Mouse (Mus musculus) heart, embryonic 15.5 days (tissue): Measurements from ENCODE around the gene Irgc1. TPM values are rescaled to one million over a fixed set of nuclear protein-coding genes. Genes with fewer than 3 reads are reported as not detected.

Experiments
- ATAC-seq: fragments of 200-750 bp; cut with Nextera tagmentation; replicated peaks from 2 replicates; pipeline ENCODE4 v1.8.0; 2017; ENCODE audit warnings: low read depth, moderate TSS enrichment; ENCODE audit not compliant: insufficient number of reproducible peaks, insufficient read depth, low FRiP score
- H3K27ac ChIP-seq: fragments of 300-500 bp; sonication (generic); 2 replicates; pipeline ENCODE4 v1.5.1; 2015; ENCODE audit warnings: mild to moderate bottlenecking, inconsistent platforms
- H3K27me3 ChIP-seq: fragments of 300-500 bp; sonication (generic); 2 replicates; pipeline ENCODE4 v1.6.1; 2015; ENCODE audit warnings: inconsistent platforms
- H3K36me3 ChIP-seq: fragments of 300-500 bp; sonication (generic); 2 replicates; pipeline ENCODE4 v1.6.1; 2015; ENCODE audit warnings: mild to moderate bottlenecking, inconsistent platforms
- H3K4me1 ChIP-seq: fragments of 300-500 bp; sonication (generic); replicated peaks from 2 replicates; pipeline ENCODE4 v1.6.1; 2015; ENCODE audit warnings: inconsistent platforms
- H3K4me2 ChIP-seq: fragments of 300-500 bp; sonication (generic); 2 replicates; pipeline ENCODE4 v1.6.1; 2015; ENCODE audit warnings: inconsistent platforms, mild to moderate bottlenecking, moderate library complexity
- H3K4me3 ChIP-seq: fragments of 300-500 bp; sonication (generic); 2 replicates; pipeline ENCODE4 v1.5.1; 2015; ENCODE audit warnings: mild to moderate bottlenecking, inconsistent platforms
- H3K9ac ChIP-seq: fragments of 300-500 bp; sonication (generic); 2 replicates; pipeline ENCODE4 v1.6.1; 2015; ENCODE audit warnings: mild to moderate bottlenecking, inconsistent platforms
- H3K9me3 ChIP-seq: fragments of 300-500 bp; sonication (generic); replicated peaks from 2 replicates; pipeline ENCODE4 v1.6.1; 2016; ENCODE audit warnings: inconsistent platforms
- WGBS: fragments of 180-500 bp; shearing (Covaris S2); methylation state at CpG from one replicate; pipeline ENCODE4 v1.1.7; 2015; ENCODE audit warnings: mixed read lengths; 5-methylcytosine and 5-hydroxymethylcytosine counted together
- polyA plus RNA-seq: library from polyadenylated mRNA; unstranded; fragments of >200 nt; fragmentation: Nextera tagmentation; extraction: Ambion mirVana; gene quantifications from 2 replicates; pipeline ENCODE4 v1.2.1, GENCODE M21; 2015

Gene Irgc1
- polyA plus RNA-seq, 1 experiment from 2014 or later, result not detected

DNA sequence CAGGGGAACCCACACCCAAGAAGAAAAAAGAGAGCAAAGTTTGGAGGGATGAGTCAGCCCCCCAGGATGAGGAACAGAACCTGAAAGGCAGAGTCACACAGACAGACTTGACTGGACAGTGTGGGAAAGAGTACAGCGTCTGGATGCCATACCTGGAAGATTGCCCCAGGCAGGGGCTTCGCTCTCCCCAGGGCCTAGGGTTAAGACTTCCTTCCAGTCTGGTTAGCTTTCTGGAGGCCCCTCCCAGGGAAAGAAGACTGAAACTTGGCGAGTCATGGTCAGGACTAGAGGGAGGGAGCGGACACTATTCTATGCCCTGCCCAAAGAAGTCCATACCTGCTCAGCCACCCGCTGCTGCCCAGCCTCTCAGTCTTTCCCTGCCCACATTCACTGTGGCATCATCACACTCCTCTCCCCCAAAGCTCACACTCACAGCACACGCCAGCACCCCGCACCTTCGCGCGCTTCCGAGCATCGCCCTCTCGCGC, 28.9 kb upstream of the Irgc1 start:
- H3K27ac ChIP-seq, result no peak overlapping the region
- no peak overlapping the region for H3K9ac ChIP-seq
- peak overlapping the region; percentile 91 for H3K4me2 ChIP-seq
- WGBS, result 11% methylated on average over 14 of the region's 14 CpGs
- H3K27me3 ChIP-seq, result peaks cover 69% of the 10 kb centered on the region
- 0 out of 2 replicates have a peak, but pooled peaks have one; percentile 3 for ATAC-seq
- H3K4me1 ChIP-seq, result peaks cover 14% of the 10 kb centered on the region
- no peaks in the 10 kb centered on the region for H3K36me3 ChIP-seq
- no peaks in the 10 kb centered on the region for H3K9me3 ChIP-seq
- peak overlapping the region; percentile 62 for H3K4me3 ChIP-seq

GRCm38 (mm10) chr7:24480121-24480941, 28.2 kb upstream of the Irgc1 start:
- H3K4me2 ChIP-seq, result no peak overlapping the region
- WGBS, result 55% methylated on average over 18 of the region's 18 CpGs

GRCm38 (mm10) chr7:24479685-24480084, 27.6 kb upstream of the Irgc1 start:
- Histone ChIP-seq H3K4me2 (no peak overlapping the region), H3K27ac (no peak overlapping the region), H3K36me3 (no peaks in the 10 kb centered on the region), H3K9ac (no peak overlapping the region), H3K27me3 (peaks cover 60% of the 10 kb centered on the region), H3K9me3 (no peaks in the 10 kb centered on the region), H3K4me3 (no peak overlapping the region), H3K4me1 (peaks cover 14% of the 10 kb centered on the region)
- no peak for ATAC-seq
- WGBS, result 91% methylated on average over 2 of the region's 2 CpGs

More at GRCm38 (mm10) chr7:24480121-24480941, 28.2 kb upstream of the Irgc1 start:
- Histone ChIP-seq H3K4me3 (peak overlapping the region; percentile 62; the same call in 1 of the 2 replicates), H3K9me3 (no peaks in the 10 kb centered on the region), H3K27ac (no peak overlapping the region), H3K36me3 (no peaks in the 10 kb centered on the region), H3K4me1 (peaks cover 14% of the 10 kb centered on the region), H3K9ac (no peak overlapping the region), H3K27me3 (peaks cover 64% of the 10 kb centered on the region)
- no peak for ATAC-seq

DNA sequence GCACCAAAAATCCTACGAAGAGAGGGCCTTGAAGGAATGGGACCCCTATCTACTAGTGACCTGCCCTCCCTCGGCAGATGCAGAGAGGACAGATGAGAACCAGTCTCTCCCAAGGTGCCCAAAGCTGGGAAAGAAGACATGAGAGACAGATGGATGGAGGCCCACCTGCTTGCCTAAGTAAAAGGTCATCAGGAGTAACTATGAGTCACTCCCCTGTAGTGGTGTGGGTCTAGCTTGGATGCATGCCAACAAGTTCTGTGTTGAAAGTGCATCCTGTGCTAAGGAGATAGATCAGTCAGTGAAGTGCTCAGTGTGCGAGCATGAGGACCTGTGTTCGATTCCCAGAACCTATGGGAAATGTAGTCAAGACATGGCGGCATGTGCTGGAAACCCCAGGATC, 26.8 kb upstream of the Irgc1 start:
- peaks cover 52% of the 10 kb centered on the region for H3K27me3 ChIP-seq
- ATAC-seq, result no peak
- WGBS, result 66% methylated on average over 5 of the region's 5 CpGs

GRCm38 (mm10) chr7:24476856-24477255, 24.8 kb upstream of the Irgc1 start:
- Histone ChIP-seq H3K4me1 (peaks cover 9% of the 10 kb centered on the region), H3K36me3 (no peaks in the 10 kb centered on the region), H3K27ac (no peak overlapping the region), H3K4me3 (no peak overlapping the region), H3K9ac (no peak overlapping the region), H3K27me3 (peaks cover 34% of the 10 kb centered on the region), H3K9me3 (no peaks in the 10 kb centered on the region), H3K4me2 (no peak overlapping the region)
- no peak for ATAC-seq
- WGBS, result 76% methylated on average over 7 of the region's 7 CpGs

More for the DNA sequence above, 26.8 kb upstream of the Irgc1 start:
- Histone ChIP-seq H3K9me3 (no peaks in the 10 kb centered on the region), H3K4me2 (no peak overlapping the region), H3K36me3 (no peaks in the 10 kb centered on the region), H3K9ac (no peak overlapping the region), H3K4me1 (peaks cover 14% of the 10 kb centered on the region), H3K27ac (no peak overlapping the region), H3K4me3 (no peak overlapping the region)

- WGBS, result 76% methylated on average over 8 of the region's 8 CpGs
- peaks cover 5% of the 10 kb centered on the region for H3K4me1 ChIP-seq
- H3K9me3 ChIP-seq, result no peaks in the 10 kb centered on the region
- no peak overlapping the region for H3K4me2 ChIP-seq
- H3K36me3 ChIP-seq, result no peaks in the 10 kb centered on the region
- no peak overlapping the region for H3K9ac ChIP-seq
- ATAC-seq, result no peak
- no peak overlapping the region for H3K4me3 ChIP-seq
- H3K27me3 ChIP-seq, result peaks cover 29% of the 10 kb centered on the region
- no peak overlapping the region for H3K27ac ChIP-seq
Observed at GRCm38 (mm10) chr7:24476338-24476737, 24.2 kb upstream of the Irgc1 start.

DNA sequence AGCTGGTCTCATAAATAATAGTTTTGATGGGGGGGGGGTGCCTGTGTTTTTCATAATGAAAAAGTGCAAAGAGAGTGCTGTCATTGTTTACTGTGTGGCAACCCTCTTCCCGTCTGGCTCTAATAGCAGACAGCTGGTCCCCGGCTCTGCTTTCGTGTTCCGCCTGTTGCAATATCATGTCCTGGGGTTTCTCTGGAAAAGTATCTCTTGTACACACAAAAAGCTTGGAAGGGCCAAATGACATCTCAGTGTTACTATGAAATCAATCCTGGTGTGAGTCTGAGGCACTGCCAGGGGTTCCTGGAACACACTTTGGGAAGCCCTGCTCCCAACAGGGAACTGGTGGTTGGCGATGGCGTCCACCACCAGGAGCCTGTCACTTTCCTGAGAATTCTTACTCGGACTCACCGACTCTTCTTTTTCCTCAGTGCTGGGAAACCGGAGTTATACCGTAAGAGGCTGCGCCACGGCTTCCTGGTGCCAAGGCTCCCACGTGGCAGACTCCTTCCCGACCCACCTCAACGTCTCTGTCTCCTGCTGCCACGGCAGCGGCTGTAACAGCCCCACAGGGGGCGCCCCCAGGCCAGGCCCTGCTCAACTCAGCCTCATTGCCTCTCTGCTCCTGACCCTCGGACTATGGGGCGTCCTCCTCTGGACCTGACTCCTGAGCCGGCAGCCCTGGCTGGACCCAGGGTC, 22.9 kb upstream of the Irgc1 start:
- 46% methylated on average over 21 of the region's 21 CpGs for WGBS
- H3K4me3 ChIP-seq, result no peak overlapping the region
- H3K9ac ChIP-seq, result no peak overlapping the region

DNA sequence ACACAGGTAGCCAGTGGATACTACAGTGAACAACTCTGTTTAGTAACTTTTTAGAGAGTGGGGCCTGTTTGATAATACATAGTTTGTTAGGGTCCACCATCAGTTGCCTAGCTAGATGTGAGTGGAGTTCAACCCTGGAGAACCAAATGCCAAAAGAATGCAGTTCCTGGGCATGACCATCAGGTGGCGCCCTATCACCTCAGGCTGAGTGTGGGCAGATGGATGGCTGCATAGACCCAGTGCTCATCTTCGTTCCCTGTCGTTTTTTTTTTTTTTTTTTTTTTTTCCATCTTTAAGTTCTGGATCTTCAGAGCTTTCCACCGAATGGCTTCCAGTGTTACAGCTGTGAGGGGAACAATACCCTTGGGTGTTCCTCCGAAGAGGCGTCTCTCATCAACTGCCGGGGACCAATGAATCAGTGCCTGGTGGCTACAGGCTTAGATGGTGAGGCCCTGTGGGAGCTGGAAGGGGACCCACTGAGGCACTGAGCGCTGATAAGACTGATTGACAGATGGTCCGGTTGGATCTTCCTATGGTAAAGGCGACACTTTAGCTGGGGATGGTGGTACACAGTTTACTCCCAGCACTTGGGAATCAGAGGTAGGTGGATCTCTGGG, 21.9 kb upstream of the Irgc1 start:
- Histone ChIP-seq H3K36me3 (no peaks in the 10 kb centered on the region), H3K27ac (no peak overlapping the region), H3K27me3 (peaks cover 7% of the 10 kb centered on the region; the same call in 1 of the 2 replicates), H3K9me3 (no peaks in the 10 kb centered on the region), H3K4me2 (no peak overlapping the region), H3K9ac (no peak overlapping the region), H3K4me1 (no peaks in the 10 kb centered on the region), H3K4me3 (no peak overlapping the region)
- 53% methylated on average over 10 of the region's 10 CpGs for WGBS
- ATAC-seq, result no peak

More for the DNA sequence above, 22.9 kb upstream of the Irgc1 start:
- peaks cover 15% of the 10 kb centered on the region; the same call in 1 of the 2 replicates for H3K27me3 ChIP-seq
- ATAC-seq, result no peak
- H3K4me1 ChIP-seq, result no peaks in the 10 kb centered on the region
- H3K27ac ChIP-seq, result no peak overlapping the region
- no peaks in the 10 kb centered on the region for H3K36me3 ChIP-seq
- H3K9me3 ChIP-seq, result no peaks in the 10 kb centered on the region
- no peak overlapping the region for H3K4me2 ChIP-seq

DNA sequence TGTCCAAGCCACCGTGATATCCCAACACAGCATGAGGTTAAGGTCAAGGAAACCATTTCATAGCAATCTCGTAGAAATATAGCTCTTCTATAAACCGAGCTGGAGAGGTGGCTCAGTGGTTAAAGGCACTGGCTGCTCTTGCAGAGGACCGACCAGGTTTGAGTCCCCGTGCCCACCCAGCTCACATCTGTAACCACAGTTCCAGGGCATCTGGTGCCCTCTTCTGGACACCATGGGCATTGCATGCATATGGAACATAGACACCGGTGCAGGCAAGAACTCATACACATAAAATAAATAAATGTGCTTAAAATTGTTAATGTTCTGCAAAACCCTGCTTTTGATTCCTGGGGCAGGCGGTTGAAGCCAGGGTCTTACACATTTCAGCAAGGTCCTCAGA, 20.8 kb upstream of the Irgc1 start:
- Histone ChIP-seq H3K4me3 (no peak overlapping the region), H3K4me2 (no peak overlapping the region), H3K4me1 (no peaks in the 10 kb centered on the region), H3K9me3 (no peaks in the 10 kb centered on the region), H3K9ac (no peak overlapping the region), H3K27ac (no peak overlapping the region), H3K36me3 (no peaks in the 10 kb centered on the region), H3K27me3 (no peaks in the 10 kb centered on the region)
- WGBS, result 77% methylated on average over 7 of the region's 7 CpGs
- no peak for ATAC-seq

- Histone ChIP-seq H3K36me3 (no peaks in the 10 kb centered on the region), H3K4me3 (no peak overlapping the region), H3K4me2 (no peak overlapping the region), H3K27ac (no peak overlapping the region), H3K27me3 (no peaks in the 10 kb centered on the region), H3K9ac (no peak overlapping the region), H3K4me1 (no peaks in the 10 kb centered on the region), H3K9me3 (no peaks in the 10 kb centered on the region)
- WGBS, result 76% methylated on average over 6 of the region's 6 CpGs
- no peak for ATAC-seq
Observed at GRCm38 (mm10) chr7:24472442-24472841, 20.3 kb upstream of the Irgc1 start.

DNA sequence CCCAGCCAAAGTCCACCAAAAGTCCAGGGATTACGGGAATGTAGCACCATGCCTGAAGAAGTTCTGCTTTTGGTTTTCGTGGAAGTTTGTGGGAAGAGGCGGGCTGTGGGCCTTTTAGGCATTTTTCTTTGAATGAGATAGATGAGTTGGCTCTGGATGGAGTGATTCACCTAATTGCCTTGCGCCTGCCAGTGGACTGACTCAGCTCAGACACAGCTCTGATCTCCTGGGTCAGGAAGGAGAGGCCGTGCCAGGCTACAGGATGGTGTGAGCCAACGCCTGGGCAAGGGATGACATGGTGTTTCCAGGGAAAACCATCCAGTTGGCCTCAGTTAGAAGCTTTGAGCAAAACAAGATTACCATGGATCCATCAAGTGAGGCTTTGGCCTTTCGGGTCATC, 18.3 kb upstream of the Irgc1 start:
- no peaks in the 10 kb centered on the region for H3K36me3 ChIP-seq
- H3K4me2 ChIP-seq, result no peak overlapping the region
- no peak overlapping the region for H3K9ac ChIP-seq
- H3K4me3 ChIP-seq, result no peak overlapping the region
- no peak overlapping the region for H3K27ac ChIP-seq
- no peaks in the 10 kb centered on the region for H3K27me3 ChIP-seq
- no peaks in the 10 kb centered on the region for H3K4me1 ChIP-seq
- 89% methylated on average over 7 of the region's 7 CpGs for WGBS
- no peak for ATAC-seq
- H3K9me3 ChIP-seq, result no peaks in the 10 kb centered on the region
